Mouse (Mus musculus): ENCODE results near the gene Anapc11.

DNA sequence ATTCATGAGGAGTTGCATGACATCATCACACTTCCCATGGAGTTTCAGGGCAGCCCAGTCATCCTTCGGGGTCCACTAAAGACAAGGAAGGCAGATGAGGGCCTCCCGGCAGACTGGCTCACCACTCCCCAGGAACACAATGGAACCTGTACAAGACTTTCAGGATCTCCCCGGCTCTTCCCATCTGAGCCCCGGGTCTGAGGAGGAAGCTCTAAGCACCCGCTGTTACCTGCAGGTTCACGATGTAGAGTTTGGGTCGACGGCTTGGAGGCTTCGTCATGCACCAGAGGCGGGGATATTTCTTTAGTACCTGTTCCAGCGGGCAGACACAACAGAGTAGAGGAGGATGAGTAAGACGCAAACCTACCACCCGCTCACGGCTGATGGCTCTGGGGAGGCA lies 22.0 kb downstream of the Anapc11 start:
- no peak for TF ChIP-seq CTCF (conservative IDR thresholded peaks at IDR 0.05 in 1 of 2, IDR thresholded peaks at IDR 0.05 in 1 of 2; ENCODE audit: low read depth in 2 of 2, low read length in 2 of 2)
- no peak for TF ChIP-seq MYC (IDR thresholded peaks at IDR 0.05; ENCODE audit: low read depth, low read length)

Data from CH12.LX (cell line).